Mouse (Mus musculus) intestine, postnatal 0 days (tissue): ENCODE results near the gene Prelid1. TPM values are rescaled to one million over a fixed set of nuclear protein-coding genes. Genes with fewer than 3 reads are reported as not detected.

Experiments used
- ATAC-seq: fragments of 200-750 bp; cut with Nextera tagmentation; 2 replicates; pipeline ENCODE4 v1.8.0; 2017; ENCODE audit warnings: mild to moderate bottlenecking, moderate TSS enrichment, moderate library complexity
- H3K27ac ChIP-seq: fragments of 300-500 bp; sonication (generic); 2 replicates; pipeline ENCODE4 v1.5.1; 2014; ENCODE audit warnings: mild to moderate bottlenecking, low read depth, low read length, moderate library complexity
- H3K27me3 ChIP-seq: fragments of 300-500 bp; sonication (generic); replicated peaks from 2 replicates; pipeline ENCODE4 v1.6.1; 2014; ENCODE audit warnings: low read length, mixed read lengths; ENCODE audit not compliant: control insufficient read depth, insufficient read depth
- H3K36me3 ChIP-seq: fragments of 300-500 bp; sonication (generic); 2 replicates; pipeline ENCODE4 v1.6.1; 2014; ENCODE audit warnings: mild to moderate bottlenecking, moderate library complexity; ENCODE audit not compliant: control insufficient read depth, insufficient read depth
- H3K4me1 ChIP-seq: fragments of 300-500 bp; sonication (generic); replicated peaks from 2 replicates; pipeline ENCODE4 v1.6.1; 2014; ENCODE audit warnings: antibody characterized with exemption, low read length, mixed read lengths; ENCODE audit not compliant: control insufficient read depth, insufficient read depth
- H3K4me2 ChIP-seq: fragments of 300-500 bp; sonication (generic); replicated peaks from 2 replicates; pipeline ENCODE4 v1.6.1; 2014; ENCODE audit warnings: low read depth, mild to moderate bottlenecking, moderate library complexity
- H3K4me3 ChIP-seq: fragments of 300-500 bp; sonication (generic); 2 replicates; pipeline ENCODE4 v1.5.1; 2014; ENCODE audit warnings: low read depth, low read length
- H3K9ac ChIP-seq: fragments of 300-500 bp; sonication (generic); 2 replicates; pipeline ENCODE4 v1.6.1; 2014; ENCODE audit warnings: mild to moderate bottlenecking, low read depth, low read length
- H3K9me3 ChIP-seq: fragments of 300-500 bp; sonication (generic); 2 replicates; pipeline ENCODE4 v1.6.1; 2016; ENCODE audit warnings: mixed run types; ENCODE audit not compliant: control insufficient read depth
- CTCF ChIP-seq: sonication (generic); IDR thresholded peaks from 2 replicates; pipeline ENCODE4 v1.5.1; 2016; ENCODE audit warnings: low read depth, mild to moderate bottlenecking, control low read depth, antibody characterized with exemption, moderate library complexity
- WGBS: fragments of 180-500 bp; shearing (Covaris S2); extraction: QIAGEN DNeasy Blood & Tissue Kit; methylation state at CpG from one replicate; pipeline ENCODE4 v1.1.7; 2014; 5-methylcytosine and 5-hydroxymethylcytosine counted together
- polyA plus RNA-seq: library from polyadenylated mRNA; unstranded; fragments of >200 nt; fragmentation: Nextera tagmentation; extraction: Ambion mirVana; gene quantifications from 2 replicates; pipeline ENCODE4 v1.2.1, GENCODE M21; 2015

The Prelid1 gene
- polyA plus RNA-seq, 1 experiment from 2014 or later: 567 TPM

DNA sequence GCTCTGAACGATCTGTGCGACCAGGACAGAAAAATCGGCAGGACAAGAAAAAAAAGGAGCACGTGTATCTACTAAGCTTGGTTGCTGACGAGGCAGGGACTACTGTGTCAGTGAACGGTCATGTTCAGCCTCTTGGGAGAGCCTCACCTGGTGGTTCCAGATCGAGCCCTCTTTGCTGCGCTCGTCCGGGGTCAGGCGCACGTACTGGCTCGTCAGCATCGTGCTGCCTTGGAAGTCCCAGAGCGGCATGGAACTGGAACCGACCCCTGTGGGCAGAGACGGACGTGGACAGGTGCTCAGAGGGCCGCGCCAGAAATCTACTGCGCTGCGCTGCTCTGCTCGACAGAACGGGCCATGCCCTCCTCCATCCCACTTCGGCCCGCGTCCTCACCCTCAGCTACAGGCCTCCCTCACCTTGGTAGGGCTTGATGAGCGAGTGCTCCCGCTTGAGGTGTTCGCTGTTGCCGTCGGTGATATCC lies 41.7 kb downstream of the Prelid1 start:
- Histone ChIP-seq H3K9me3 (no peaks in the 10 kb centered on the region), H3K4me2 (peak overlapping the region; percentile 74), H3K36me3 (peaks cover 20% of the 10 kb centered on the region; the same call in 1 of the 2 replicates), H3K9ac (peak overlapping the region; percentile 90), H3K4me1 (no peaks in the 10 kb centered on the region; the same call in 1 of the 2 replicates), H3K27me3 (no peaks in the 10 kb centered on the region), H3K4me3 (peak overlapping the region; percentile 87), H3K27ac (peak overlapping the region; percentile 95)
- under 1% methylated on average over 32 of the region's 32 CpGs for WGBS
- ATAC-seq: peak; percentile 26
- no peak for TF ChIP-seq CTCF

DNA sequence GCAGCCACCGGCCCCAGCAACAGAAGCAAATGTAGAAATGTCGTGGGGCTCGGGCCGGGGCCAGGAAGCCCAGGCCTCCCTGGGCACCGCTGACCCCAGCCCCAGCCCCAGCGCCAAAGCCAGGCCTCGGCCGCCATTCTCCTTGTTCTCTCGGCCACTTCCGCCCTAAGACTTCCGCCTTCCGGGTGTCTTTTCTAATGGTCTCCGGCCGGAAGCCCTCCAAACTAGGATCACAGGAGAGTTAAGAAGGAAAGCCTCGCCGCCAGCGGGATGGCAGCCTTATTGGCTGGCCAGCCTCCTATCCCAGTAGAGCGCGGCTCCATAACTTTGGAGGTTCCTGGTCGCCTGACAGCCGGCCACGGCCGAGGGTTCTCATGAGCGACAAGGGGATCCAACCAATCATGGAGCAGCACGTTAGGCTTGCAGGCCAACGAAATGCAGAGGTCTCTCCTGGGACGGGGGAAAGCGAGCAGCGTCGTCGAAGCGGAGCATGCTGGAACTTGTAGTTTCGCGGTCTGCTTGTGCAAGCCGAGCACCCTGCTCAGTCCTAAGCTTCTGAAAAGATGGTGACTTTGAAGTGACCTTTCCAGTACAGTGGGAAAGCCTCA lies 42.3 kb downstream of the Prelid1 start, which contains the start of gene Lman2:
Gene Lman2 (minus strand): TSS at position 331 of the 608 bp plus-strand sequence.
- Histone ChIP-seq H3K4me3 (peak within 1 kb of the TSS; percentile 87), H3K4me2 (peak within 1 kb of the TSS; percentile 74), H3K9me3 (no peaks in the 10 kb centered on the region), H3K9ac (peak within 1 kb of the TSS; percentile 90), H3K4me1 (no peaks in the 10 kb centered on the region; the same call in 1 of the 2 replicates), H3K27ac (peak within 1 kb of the TSS; percentile 95), H3K27me3 (no peaks in the 10 kb centered on the region), H3K36me3 (peaks cover 17% of the 10 kb centered on the region; the same call in 1 of the 2 replicates)
- WGBS: under 1% methylated on average over 35 of the region's 35 CpGs
- peak; percentile 98 for ATAC-seq
- no peak for TF ChIP-seq CTCF

DNA sequence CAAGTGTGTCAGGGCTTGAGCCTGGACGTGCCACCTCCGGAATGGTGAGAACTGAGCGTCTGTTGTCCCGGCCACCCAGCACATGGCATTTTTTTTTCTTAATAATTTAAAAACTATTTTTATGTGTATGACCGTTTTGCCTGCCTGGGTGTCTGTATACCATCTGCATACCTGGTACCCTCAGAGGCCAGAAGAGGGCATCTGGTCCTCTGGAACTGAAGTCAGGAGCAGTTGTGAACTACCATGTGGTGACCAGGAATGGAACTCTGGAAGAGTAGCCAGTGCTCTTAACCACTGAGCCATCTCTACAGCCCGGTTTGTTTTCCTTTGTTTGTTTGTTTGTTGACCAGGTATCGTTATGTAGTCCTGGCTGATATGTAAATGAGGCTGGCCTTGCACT lies 48.1 kb downstream of the Prelid1 start:
- H3K4me1 ChIP-seq: no peaks in the 10 kb centered on the region
- no peak overlapping the region for H3K4me2 ChIP-seq
- no peak overlapping the region for H3K9ac ChIP-seq
- 73% methylated on average over 7 of the region's 7 CpGs for WGBS
- H3K27ac ChIP-seq: no peak overlapping the region
- no peaks in the 10 kb centered on the region for H3K9me3 ChIP-seq
- no peaks in the 10 kb centered on the region for H3K27me3 ChIP-seq
- no peak for ATAC-seq
- TF ChIP-seq CTCF: peak; percentile 59
- H3K4me3 ChIP-seq: no peak overlapping the region
- no peaks in the 10 kb centered on the region for H3K36me3 ChIP-seq

DNA sequence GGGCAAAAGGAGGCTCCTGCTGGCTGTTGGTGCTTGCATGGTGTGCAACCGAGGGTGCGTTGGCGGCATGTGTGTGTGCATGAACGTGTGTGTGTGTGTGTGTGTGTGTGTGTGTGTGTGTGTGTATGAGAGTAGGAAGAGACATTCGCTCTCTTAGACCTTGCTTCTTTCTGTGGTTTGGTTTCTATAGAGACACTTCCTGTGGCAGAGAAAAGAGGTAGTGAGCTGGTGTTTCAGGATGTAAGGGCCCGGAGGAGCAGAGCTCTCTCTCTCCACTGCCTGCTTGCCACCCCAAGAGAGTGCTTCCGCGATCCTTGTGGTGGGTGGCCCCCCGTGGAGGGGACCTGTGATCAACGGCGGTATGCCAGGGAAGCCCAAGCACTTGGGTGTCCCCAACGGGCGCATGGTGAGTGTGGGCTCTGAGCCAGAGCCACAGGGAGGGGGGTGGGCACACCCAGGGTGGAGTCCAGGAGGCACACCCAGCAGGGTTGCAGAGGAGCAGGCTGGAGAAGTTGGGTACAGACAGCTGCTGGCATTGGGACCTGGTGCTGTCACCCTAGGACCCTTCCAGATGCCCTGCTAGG lies 49.3 kb downstream of the Prelid1 start, which contains the start of gene Rgs14:
Gene Rgs14 (plus strand): TSS at position 202 of the 584 bp plus-strand sequence.
- no peak within 1 kb of the TSS for H3K9ac ChIP-seq
- no peaks in the 10 kb centered on the region for H3K27me3 ChIP-seq
- no peak for TF ChIP-seq CTCF
- no peak within 1 kb of the TSS for H3K27ac ChIP-seq
- no peaks in the 10 kb centered on the region for H3K36me3 ChIP-seq
- H3K4me2 ChIP-seq: 0 out of 2 replicates have a peak within 1 kb of the TSS, but pooled peaks have one; percentile 21
- H3K9me3 ChIP-seq: no peaks in the 10 kb centered on the region
- no peak for ATAC-seq
- 51% methylated on average over 13 of the region's 13 CpGs for WGBS
- H3K4me1 ChIP-seq: peaks cover 10% of the 10 kb centered on the region; the same call in 1 of the 2 replicates
- H3K4me3 ChIP-seq: no peak within 1 kb of the TSS

DNA sequence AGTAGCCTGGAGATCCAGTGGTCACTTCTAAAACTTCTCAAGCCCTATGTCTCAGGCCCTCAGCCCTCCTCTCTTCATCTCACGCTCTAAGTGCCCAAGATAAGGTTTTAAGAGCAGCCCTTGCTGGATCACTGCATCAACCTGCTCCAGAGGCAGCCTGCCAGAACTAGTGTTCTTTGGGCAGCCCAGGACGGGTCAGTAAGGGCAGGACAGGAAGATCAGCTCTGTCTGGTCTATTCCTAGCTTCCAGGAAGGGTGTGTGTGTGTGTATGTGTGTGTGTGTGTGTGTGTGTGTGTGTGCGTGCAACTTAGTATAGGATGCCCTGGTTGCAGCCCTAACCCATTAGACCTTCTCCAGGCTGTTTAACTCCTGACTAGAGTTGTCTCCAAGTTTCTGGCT lies 49.9 kb downstream of the Prelid1 start:
- no peak overlapping the region for H3K9ac ChIP-seq
- no peak overlapping the region for H3K4me3 ChIP-seq
- H3K36me3 ChIP-seq: no peaks in the 10 kb centered on the region
- no peak for ATAC-seq
- no peaks in the 10 kb centered on the region for H3K9me3 ChIP-seq
- TF ChIP-seq CTCF: no peak
- WGBS: 59% methylated on average over 3 of the region's 3 CpGs
- H3K4me2 ChIP-seq: no peak overlapping the region
- H3K27me3 ChIP-seq: no peaks in the 10 kb centered on the region
- no peak overlapping the region for H3K27ac ChIP-seq
- peaks cover 10% of the 10 kb centered on the region; the same call in 1 of the 2 replicates for H3K4me1 ChIP-seq

DNA sequence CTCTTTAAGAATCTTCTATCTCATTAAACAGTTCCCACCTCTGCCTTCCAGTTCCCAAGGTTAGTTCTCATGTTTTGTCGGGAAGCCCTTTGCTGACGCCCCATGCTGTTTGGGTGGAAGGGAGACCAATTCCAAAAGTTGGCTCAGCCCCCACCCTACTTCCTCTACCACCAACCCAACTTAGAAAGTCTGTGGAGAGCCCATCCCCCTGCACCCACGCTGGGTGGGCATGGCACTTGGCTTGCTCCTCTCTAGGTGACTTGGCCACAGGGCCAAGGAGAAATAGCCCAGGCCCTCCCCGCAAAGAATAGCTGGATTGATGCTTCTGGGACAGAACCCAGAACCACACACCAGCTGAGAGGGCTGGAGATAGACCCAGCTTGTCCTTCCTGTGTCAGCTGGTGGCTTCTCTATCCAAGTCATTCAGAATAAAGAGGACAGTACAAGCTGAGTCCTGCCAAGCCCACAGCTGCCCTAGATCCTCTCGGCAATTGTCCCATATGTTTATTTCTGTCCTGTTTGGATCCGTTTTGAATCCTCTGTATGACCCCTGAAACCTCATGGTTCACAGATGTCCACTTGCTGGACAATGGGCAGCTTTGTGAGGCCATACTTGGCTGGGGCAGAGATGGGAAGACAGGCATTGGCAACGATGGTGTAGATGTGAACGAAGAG lies 50.8 kb downstream of the Prelid1 start:
- no peaks in the 10 kb centered on the region for H3K9me3 ChIP-seq
- no peak overlapping the region for H3K4me2 ChIP-seq
- TF ChIP-seq CTCF: no peak
- peaks cover 10% of the 10 kb centered on the region; the same call in 1 of the 2 replicates for H3K4me1 ChIP-seq
- H3K27me3 ChIP-seq: no peaks in the 10 kb centered on the region
- no peaks in the 10 kb centered on the region for H3K36me3 ChIP-seq
- H3K27ac ChIP-seq: no peak overlapping the region
- no peak for ATAC-seq
- no peak overlapping the region for H3K9ac ChIP-seq
- no peak overlapping the region for H3K4me3 ChIP-seq
- 61% methylated on average over 8 of the region's 8 CpGs for WGBS
